Mouse (Mus musculus) forebrain, embryonic 11.5 days (tissue): ENCODE results near the gene Mif. TPM values are rescaled to one million over a fixed set of nuclear protein-coding genes. Genes with fewer than 3 reads are reported as not detected.

Experiments
- ATAC-seq: fragments of 200-750 bp; cut with Nextera tagmentation; replicated peaks from 2 replicates; pipeline ENCODE4 v1.8.0; 2017; ENCODE audit warnings: moderate TSS enrichment; ENCODE audit not compliant: low FRiP score
- DNase-seq: peaks from one replicate; pipeline ENCODE4 v3.0.0-alpha.2; 2017; ENCODE audit warnings: low spot score
- H3K27ac ChIP-seq: fragments of 300-500 bp; sonication (generic); 2 replicates; pipeline ENCODE4 v1.5.1; 2014; ENCODE audit warnings: low read depth, low read length
- H3K27me3 ChIP-seq: fragments of 300-500 bp; sonication (generic); 2 replicates; pipeline ENCODE4 v1.6.1; 2014; ENCODE audit warnings: mild to moderate bottlenecking, low read length, mixed read lengths; ENCODE audit not compliant: control insufficient read depth, insufficient read depth
- H3K36me3 ChIP-seq: fragments of 300-500 bp; sonication (generic); 2 replicates; pipeline ENCODE4 v1.6.1; 2014; ENCODE audit warnings: mild to moderate bottlenecking, low read length, moderate library complexity, mixed read lengths; ENCODE audit not compliant: control insufficient read depth, insufficient read depth
- H3K4me1 ChIP-seq: fragments of 300-500 bp; sonication (generic); replicated peaks from 2 replicates; pipeline ENCODE4 v1.6.1; 2014; ENCODE audit warnings: low read length, mixed read lengths; ENCODE audit not compliant: control insufficient read depth, insufficient read depth
- H3K4me2 ChIP-seq: fragments of 300-500 bp; sonication (generic); 2 replicates; pipeline ENCODE4 v1.6.1; 2014; ENCODE audit warnings: low read depth, mild to moderate bottlenecking, low read length, moderate library complexity, mixed read lengths; ENCODE audit not compliant: severe bottlenecking
- H3K4me3 ChIP-seq: fragments of 300-500 bp; sonication (generic); 2 replicates; pipeline ENCODE4 v1.5.1; 2014; ENCODE audit warnings: low read depth, low read length
- H3K9ac ChIP-seq: fragments of 300-500 bp; sonication (generic); 2 replicates; pipeline ENCODE4 v1.6.1; 2014; ENCODE audit warnings: low read length
- H3K9me3 ChIP-seq: fragments of 300-500 bp; sonication (generic); 2 replicates; pipeline ENCODE4 v1.6.1; 2016; ENCODE audit warnings: low read length, mixed read lengths; ENCODE audit not compliant: control insufficient read depth
- WGBS: fragments of 180-500 bp; shearing (Covaris S2); extraction: QIAGEN DNeasy Blood & Tissue Kit; methylation state at CpG from one replicate; pipeline ENCODE4 v1.1.7; 2014; 5-methylcytosine and 5-hydroxymethylcytosine counted together
- polyA plus RNA-seq: library from polyadenylated mRNA; unstranded; fragments of >200 nt; fragmentation: Nextera tagmentation; extraction: Ambion mirVana; gene quantifications from 2 replicates; pipeline ENCODE4 v1.2.1, GENCODE M21; 2014

The Mif gene
- polyA plus RNA-seq, 1 experiment from 2014 or later: 2,277 TPM

DNA sequence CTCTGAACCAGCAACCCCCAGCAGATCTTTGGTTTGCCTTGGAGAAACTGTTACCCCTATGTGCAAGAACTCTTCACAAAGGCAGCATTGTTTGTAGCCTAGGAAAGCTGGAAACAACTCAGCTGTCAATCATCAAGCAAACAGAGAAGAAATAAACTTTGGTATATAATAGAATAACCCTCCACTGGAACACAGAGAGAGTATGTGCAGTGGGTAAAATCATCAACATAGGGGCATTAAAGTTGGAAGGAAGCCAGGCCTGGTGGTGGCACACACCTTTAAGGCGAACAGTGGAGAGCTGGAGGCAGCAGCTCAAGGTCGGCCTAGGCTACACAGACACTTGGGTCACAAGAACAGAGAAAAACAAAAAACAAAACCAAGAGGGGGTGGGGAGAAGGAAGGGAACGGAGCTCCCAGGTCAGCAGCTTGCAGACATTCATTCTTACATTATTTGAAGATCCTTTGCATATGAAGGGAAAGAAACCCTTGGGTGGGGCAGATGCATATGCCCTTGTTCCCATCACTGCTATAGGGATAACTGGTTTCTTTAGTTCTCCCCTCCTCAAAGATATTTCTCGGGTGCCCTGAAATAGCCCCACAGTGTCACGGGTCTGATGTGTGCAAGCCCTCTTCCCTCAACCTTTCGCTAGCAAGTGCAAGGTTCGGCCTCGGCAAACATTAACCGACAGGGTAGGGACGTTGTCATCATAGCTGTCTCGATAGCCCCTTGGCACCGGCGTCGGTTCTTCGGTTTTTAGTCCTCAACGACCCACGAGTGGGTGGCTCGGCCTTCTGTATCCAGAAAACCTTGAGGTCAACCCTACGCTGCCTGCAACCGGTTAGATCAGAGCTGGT is 21.8 kb upstream of the Mif start:
- Histone ChIP-seq H3K9ac (no peak overlapping the region), H3K27ac (no peak overlapping the region), H3K4me2 (peak overlapping the region; percentile 21), H3K4me1 (peaks cover 10% of the 10 kb centered on the region; the same call in 1 of the 2 replicates), H3K9me3 (no peaks in the 10 kb centered on the region), H3K4me3 (no peak overlapping the region), H3K36me3 (no peaks in the 10 kb centered on the region), H3K27me3 (no peaks in the 10 kb centered on the region)
- DNase-seq: no peak
- peak; percentile 32 for ATAC-seq
- WGBS: 13% methylated on average over 20 of the region's 20 CpGs

GRCm38 (mm10) chr10:75880771-75881577 is 20.9 kb upstream of the Mif start:
- Histone ChIP-seq H3K27me3 (no peaks in the 10 kb centered on the region), H3K4me3 (no peak overlapping the region), H3K27ac (no peak overlapping the region), H3K36me3 (no peaks in the 10 kb centered on the region), H3K9ac (no peak overlapping the region), H3K4me2 (no peak overlapping the region), H3K9me3 (no peaks in the 10 kb centered on the region), H3K4me1 (peaks cover 10% of the 10 kb centered on the region; the same call in 1 of the 2 replicates)
- DNase-seq (no peak), ATAC-seq (no peak)
- 69% methylated on average over 6 of the region's 6 CpGs for WGBS

GRCm38 (mm10) chr10:75880351-75880750 is 20.3 kb upstream of the Mif start:
- Histone ChIP-seq H3K9ac (no peak overlapping the region), H3K27me3 (no peaks in the 10 kb centered on the region), H3K27ac (no peak overlapping the region), H3K4me3 (no peak overlapping the region), H3K4me2 (no peak overlapping the region), H3K4me1 (peaks cover 10% of the 10 kb centered on the region; the same call in 1 of the 2 replicates), H3K36me3 (no peaks in the 10 kb centered on the region), H3K9me3 (no peaks in the 10 kb centered on the region)
- 95% methylated on average over 10 of the region's 10 CpGs for whole genome bisulfite sequencing
- DNase-seq (no peak), ATAC-seq (no peak)

GRCm38 (mm10) chr10:75878836-75879235 is 18.8 kb upstream of the Mif start:
- Histone ChIP-seq H3K4me1 (peaks cover 10% of the 10 kb centered on the region; the same call in 1 of the 2 replicates), H3K27me3 (no peaks in the 10 kb centered on the region), H3K4me3 (no peak overlapping the region), H3K27ac (no peak overlapping the region), H3K9ac (no peak overlapping the region), H3K9me3 (no peaks in the 10 kb centered on the region), H3K36me3 (no peaks in the 10 kb centered on the region), H3K4me2 (no peak overlapping the region)
- no peak for ATAC-seq
- DNase-seq: no peak
- WGBS: 89% methylated on average over 3 of the region's 3 CpGs

GRCm38 (mm10) chr10:75873543-75874170 is 13.6 kb upstream of the Mif start:
- Histone ChIP-seq H3K36me3 (no peaks in the 10 kb centered on the region), H3K27ac (peak overlapping the region; percentile 90), H3K9me3 (no peaks in the 10 kb centered on the region), H3K4me2 (peak overlapping the region; percentile 46), H3K4me3 (peak overlapping the region; percentile 18; the same call in 1 of the 2 replicates), H3K27me3 (no peaks in the 10 kb centered on the region), H3K4me1 (peaks cover 6% of the 10 kb centered on the region), H3K9ac (peak overlapping the region; percentile 55)
- ATAC-seq (0 out of 2 replicates have a peak, but pooled peaks have one; percentile 6), DNase-seq (no peak)
- 12% methylated on average over 10 of the region's 10 CpGs for WGBS

GRCm38 (mm10) chr10:75872915-75873542 is 13.0 kb upstream of the Mif start:
- H3K4me1 ChIP-seq: peaks cover 6% of the 10 kb centered on the region
- H3K27ac ChIP-seq: peak overlapping the region; percentile 90
- peak overlapping the region; percentile 46 for H3K4me2 ChIP-seq
- no peaks in the 10 kb centered on the region for H3K36me3 ChIP-seq
- no peaks in the 10 kb centered on the region for H3K27me3 ChIP-seq
- WGBS: 2% methylated on average over 11 of the region's 11 CpGs
- peak; percentile 93 for DNase-seq
- H3K9me3 ChIP-seq: no peaks in the 10 kb centered on the region
- peak; percentile 99 for ATAC-seq
- H3K4me3 ChIP-seq: peak overlapping the region; percentile 18
- H3K9ac ChIP-seq: peak overlapping the region; percentile 55

DNA sequence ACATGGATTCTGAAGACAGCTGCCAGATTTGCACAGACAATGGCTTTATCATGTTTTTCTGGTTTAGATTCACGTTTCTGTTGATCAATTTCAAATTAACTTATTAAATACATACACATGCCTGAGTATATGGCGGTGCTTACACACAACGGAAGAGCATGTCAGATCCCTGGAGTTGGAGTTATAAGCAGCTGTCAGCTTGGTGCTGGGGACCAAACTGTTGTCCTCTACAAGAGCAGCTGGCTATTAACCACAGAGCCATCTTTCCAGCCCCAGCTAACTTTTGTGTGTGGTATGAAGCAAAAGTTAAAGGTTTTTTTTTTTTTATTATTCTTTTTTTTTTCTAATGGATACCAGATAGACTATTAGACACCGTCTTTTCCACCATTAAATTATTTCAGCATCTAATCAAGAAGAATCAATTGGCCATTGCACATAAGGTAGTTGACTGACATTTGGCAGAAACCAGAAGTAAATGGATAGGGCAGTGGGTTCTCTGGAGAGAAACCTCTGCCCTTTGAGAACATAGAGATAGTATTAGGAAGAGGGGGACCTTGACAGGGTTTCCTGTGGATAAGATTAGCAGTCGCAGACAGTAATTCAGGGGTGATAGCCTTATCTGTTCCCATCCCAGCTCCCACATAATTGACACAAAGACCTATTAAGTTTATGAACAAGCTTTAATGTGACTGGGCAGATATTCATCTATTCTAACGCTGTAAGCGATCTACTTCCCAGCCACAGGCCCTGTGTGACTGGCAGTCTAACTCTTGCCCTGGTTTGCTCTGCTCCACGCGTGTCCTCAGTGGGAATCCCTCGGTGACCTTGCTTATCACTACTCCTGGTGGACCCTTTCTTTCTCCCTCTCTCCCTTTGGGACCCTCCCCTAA is 12.2 kb upstream of the Mif start:
- Histone ChIP-seq H3K36me3 (no peaks in the 10 kb centered on the region), H3K27me3 (no peaks in the 10 kb centered on the region), H3K27ac (peak overlapping the region; percentile 48; the same call in 1 of the 2 replicates), H3K9me3 (no peaks in the 10 kb centered on the region), H3K4me3 (peak overlapping the region; percentile 17), H3K4me2 (peak overlapping the region; percentile 46), H3K4me1 (peaks cover 6% of the 10 kb centered on the region), H3K9ac (peak overlapping the region; percentile 35)
- DNase-seq: no peak
- 37% methylated on average over 10 of the region's 10 CpGs for WGBS
- no peak for ATAC-seq
